Mouse (Mus musculus) forelimb bud, embryonic 11.5 days (tissue): ENCODE results near the gene Pramel1.
"Not testable (repeated sequence)": the region's sequence is repeated elsewhere in the genome, so short reads cannot be mapped to it uniquely, and the experiment has no call there.

Source experiments
- DNase-seq: peaks from one replicate; pipeline ENCODE4 v3.0.0-alpha.2; 2012; ENCODE audit warnings: low read depth, low spot score

The Pramel1 gene

DNA sequence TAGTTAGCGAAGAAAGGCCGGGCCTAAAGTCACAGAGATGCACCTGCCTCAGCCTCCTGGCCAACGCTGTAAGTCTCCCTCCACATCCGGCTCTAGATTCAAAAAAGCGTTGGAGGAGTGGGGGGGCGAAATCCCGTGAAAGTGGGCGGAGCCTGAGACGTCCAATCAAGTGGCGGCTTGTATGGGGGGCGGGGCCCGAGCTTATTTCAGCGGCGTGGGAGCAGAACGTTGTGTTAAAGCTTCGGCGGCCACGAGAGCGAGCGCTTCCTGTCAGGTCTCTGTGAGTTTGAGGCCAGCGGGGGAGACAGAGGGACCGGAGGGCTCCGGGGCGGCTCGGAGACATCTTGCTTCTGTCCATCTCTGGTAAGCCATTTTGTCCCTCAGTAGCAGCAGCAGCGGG is at the start of gene Pramel1:
Gene Pramel1 (plus strand): TSS at position 248 of the 400 bp plus-strand sequence.
- no peak for DNase-seq

DNA sequence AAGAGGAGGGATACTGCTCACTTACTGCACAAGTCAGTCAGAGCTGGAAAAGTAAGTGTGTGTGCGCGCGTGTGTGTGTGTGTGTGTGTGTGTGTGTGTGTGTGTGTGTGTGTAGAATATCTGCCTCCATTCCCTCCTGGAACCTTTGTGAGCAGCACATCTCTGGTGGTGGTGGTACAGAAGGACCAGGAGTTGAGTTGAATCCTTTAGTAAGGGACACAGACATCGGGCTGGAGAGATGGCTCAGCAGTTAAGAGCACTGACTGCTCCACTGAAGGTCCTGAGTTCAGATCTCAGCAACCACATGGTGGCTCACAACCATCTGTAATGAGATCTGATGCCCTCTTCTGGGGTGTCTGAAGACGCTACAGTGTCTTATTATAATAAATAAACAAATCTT is 48.7 kb upstream of the Pramel1 start:
- not testable (repeated sequence) for DNase-seq

DNA sequence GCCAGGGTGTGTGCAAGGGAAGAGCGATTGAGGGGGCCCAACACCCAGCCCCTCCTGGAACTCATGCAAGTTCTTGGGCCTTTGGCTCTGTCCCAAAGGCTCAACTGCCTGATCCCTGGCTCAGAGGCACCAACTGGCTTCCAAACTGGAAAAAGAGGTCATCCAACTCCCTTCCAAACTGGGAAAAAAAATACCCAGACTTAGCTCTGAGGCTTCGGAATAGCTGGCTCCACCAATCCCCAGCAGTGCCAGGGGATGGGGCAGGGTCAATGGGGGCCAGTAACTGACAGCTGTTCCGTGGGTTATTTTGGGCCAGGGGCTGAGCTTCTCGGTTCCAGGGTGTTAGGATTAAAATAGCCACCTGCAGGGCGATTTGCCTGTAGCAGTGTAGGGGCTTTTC is 45.5 kb upstream of the Pramel1 start:
- no peak for DNase-seq

DNA sequence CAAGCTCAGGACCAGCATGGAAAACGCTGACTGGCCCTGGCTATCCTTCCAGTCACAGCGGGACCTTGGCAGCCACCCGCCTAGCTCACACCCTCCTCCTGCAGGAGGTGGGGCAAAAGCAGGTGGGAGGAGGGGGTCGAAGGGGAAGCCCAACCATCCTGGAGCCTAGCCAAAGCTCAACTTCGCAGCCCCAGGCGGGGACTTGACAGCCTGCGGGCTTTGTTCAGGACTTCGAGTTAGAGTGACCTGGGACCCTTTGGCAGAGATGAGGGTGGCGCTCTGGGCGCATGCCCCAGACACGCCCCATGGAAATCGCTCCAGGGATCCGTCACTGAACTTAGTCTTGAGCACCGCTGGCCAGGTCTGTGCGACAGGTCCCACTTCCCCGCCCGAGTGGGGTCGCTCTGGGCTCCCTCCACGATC is 44.7 kb upstream of the Pramel1 start, which contains the start of gene Lrrc38:
Gene Lrrc38 (plus strand): TSS at position 274 of the 423 bp plus-strand sequence.
- peak; percentile 25 for DNase-seq

DNA sequence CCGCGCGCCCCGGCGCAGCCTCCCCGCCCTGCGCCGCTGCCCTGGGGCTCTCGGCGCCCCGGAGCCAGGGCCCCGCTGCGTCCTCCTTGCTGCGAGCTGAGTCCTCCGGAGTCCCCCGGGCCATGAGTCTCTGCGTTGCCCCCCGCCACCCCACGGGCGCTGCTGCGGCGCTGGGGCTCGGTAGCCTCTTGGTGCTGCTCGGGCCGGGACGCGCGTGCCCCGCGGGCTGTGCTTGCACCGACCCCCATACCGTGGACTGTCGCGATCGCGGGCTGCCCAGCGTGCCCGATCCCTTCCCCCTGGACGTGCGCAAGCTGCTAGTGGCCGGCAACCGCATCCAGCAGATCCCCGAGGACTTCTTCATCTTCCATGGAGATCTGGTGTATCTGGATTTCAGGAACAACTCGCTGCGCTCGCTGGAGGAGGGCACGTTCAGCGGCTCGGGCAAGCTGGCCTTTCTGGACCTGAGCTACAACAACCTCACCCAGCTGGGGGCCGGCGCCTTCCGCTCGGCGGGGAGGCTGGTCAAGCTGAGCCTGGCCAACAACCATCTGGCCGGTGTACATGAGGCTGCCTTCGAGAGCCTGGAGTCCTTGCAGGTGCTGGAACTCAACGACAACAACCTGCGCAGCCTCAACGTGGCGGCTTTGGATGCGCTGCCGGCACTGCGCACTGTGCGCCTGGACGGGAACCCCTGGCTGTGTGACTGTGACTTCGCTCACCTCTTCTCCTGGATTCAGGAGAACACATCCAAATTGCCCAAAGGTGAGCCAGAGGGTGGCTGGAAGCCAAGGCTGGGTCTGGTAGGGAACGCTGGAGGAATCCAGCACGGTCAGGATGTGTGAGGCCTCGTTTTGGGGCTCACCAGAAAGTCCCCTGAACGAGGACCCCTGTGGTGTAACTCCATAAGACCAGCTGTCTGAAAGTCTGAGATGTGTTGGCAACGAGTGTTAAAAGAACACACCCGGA is 43.9 kb upstream of the Pramel1 start:
- no peak for DNase-seq

DNA sequence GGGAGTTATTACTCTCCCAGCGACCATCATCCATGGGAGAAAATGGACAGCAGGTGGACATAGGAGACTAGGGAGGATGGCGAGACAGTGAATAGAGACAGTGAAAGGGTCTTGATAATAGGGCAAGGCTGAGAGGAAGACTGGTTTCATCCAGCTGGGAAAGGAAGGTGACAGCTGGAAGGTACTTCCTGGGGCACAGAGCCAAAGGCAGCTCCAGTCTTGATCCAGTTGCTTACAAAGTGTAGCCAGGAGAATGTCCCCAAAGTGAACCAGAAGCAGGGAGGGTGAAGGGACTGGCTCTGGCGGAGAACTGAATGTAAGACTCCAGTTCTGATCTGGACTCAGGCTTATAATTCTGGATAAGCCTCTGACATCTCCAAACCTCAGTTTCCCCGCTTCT is 41.9 kb upstream of the Pramel1 start:
- no peak for DNase-seq

DNA sequence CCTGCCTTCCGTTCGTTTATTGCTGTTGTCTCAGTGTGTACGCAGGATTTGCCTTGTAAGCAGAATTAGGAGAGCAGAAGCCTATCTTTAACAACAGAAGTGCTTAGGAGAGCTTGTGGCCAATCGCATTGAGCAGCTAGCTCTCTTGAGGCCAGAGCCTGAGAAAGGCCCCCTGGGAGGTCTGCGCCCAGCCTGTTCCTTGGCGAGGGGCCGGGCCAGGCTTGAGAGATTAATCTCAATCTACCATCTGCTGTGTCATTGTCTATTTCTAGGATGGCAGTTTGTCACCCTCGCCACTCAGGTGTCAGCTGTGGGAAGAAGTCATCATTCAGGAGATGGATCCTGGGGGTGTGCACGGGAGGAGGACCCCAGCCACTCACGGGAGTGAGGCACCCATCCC is 32.7 kb upstream of the Pramel1 start:
- no peak for DNase-seq

DNA sequence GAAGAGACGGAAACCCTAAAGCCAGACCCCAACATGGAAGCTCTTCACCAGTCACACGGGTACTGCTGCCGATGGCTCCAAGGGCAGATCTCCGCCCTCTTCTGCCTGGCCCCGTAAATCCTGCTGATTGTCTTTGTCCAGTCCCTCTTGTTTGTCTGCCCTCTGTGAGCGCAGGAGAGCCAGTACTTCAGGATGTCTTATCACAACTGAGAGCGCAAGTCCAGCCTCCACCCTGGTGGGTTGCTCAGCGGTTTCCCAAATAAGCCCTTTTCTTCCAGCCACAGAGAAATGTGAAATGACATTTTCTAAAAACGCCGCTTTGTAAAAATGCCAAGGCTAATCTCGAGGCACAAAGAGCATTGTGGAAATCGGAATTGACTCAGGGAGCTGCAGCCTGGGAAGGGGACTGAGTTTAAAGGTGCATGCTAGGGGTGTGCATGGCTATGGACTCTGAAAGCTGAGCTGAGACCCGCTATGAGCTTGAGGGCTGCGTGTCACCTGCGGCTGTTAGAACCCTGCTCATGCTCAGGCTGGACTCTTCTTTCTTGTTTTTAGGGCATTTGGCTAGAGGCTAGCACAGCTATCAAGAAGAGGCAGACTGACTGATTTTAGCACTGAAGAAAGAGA is 27.7 kb upstream of the Pramel1 start:
- no peak for DNase-seq

DNA sequence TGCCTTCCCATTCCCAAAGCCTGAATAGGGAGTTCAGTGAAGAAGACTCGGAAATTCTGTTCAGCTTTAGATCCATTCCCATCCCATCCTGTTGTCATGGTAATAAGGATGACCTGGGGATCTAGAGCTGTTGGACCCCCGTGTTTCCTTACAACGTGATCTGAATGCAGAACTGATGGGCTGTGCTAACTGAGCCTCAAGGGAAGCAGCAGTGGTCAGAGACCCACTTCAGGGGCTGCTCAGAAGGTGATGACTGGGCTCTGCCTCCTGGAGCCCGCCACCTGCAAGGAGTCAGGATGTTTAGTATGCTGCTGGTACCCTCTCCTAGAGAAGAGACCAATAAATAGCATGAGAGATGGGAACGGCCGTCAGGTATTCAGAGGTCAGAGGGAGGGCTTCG is 14.7 kb upstream of the Pramel1 start:
- no peak for DNase-seq

DNA sequence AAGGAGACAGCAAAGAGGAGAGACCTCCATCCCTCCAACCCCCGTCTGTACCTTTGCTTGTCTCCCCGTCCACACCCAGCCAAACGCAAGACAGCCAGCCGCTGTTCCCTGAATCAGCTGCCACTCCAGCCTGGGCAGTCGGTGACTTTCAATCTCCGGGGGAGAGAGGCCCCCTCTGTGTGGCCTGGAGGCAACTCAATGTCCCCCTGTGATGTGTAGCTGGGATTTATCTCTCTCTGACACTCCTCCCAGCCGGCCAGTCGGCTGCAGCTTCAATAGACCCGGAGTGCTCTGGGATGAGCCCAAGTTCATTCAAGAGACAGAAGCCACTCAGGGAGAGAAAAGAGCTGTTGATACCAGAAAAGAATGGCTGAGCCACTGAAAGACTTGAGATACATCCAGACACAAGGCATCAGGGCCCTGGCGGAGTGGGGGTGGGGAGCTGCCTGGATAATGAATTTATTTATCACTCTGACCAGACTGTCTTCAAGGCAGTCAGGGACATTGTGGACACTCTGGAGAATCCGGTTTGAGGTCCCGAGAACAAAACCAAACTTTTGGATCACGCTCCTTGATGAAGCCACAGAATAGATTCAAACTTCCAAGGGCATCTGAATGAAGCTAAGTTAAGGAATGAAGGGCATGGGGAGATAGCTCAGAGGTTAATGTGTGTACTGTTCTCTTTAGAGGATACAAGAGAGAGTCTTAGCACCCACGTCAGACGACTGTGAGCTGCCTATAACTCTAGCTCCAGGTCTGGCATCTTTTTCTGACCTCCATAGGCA is 14.1 kb upstream of the Pramel1 start:
- DNase-seq = no peak

DNA sequence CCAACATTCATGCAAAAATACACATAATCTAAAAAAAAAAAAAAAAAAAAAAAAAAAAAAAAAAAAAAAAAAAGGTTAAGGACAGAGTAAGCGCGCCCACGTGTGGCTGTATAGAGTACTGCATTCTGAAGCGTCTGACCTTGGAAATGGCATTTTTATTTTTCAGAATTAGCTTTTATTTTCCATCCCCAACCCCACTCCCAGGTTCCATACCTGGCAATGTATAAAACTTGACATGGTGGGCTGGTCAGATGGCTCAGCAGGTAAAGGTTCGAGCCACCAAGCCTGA is 13.6 kb upstream of the Pramel1 start:
- peak; percentile 35 for DNase-seq

DNA sequence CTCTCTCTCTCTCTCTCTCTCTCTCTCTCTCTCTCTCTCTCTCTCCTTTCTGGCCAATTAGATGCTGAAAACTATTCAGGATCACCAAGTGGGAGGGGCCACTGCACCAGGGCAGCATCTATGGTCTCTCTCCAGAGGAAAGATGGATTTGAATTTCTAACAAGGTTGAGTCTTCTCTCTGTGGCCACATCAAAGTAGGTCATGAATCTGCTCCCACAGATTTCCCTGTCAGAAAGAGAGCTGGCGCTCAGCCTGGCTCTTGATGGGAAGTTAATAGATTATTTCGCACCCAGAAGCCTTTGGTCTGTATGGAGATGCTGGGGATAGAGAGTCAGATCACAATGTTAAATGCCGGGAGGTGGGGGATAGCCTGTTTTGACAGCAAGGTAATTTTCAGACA is 12.1 kb upstream of the Pramel1 start:
- no peak for DNase-seq

DNA sequence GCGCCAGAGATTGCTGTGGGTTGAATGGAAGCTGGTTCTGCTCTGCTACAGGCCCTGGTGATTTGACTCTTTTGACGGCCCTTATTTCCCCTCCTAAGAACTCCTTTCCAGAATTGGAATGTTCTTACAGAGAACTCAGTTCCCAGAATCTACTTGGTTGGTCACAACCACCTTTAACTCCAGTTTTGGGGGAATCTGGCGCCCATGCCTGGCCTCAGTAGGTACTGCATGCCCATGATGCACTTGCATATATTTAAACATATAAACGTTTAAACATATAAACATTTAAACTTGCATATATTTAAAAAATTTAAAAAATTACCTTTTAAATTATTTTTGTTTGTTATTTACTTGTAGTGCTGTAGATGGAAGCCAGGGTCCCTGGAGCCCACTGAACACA is 10.6 kb upstream of the Pramel1 start:
- peak; percentile 7 for DNase-seq

DNA sequence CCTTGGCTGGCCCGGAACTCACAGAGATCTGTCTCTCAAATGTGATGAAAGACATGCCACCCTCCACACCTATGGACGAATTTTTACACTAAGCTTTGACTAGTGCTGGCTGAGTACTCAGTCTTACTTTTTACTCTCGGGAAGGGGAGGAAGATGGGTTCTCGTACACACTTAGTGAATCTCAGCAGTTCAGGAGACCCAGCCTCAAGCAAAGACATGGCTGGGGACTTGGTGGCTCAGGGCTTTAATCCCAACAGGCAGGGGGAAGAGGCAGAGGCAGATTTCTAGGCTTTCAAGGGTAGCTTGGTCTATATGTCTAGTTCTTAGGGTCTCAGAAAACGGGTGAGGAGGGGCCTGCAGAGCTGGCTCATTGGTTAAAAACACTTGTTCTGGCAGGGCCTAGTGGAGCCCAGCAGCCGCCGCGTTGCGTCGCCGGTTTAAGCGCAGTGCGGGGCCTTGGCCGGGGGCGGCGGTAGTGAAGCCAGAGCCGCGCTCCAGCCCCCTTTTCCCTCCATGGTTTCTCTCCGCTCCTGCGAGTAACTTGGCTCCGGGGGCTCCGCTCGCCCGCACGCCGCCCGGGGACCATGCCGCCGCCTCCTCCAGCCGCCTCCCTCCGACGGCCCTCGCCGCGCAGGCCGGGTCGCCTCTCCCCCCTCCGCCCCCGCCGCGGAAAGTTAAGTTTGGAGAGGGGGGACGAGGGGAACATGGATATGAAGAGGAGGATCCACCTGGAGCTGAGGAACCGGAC is 5.1 kb upstream of the Pramel1 start:
- DNase-seq = peak; percentile 40

DNA sequence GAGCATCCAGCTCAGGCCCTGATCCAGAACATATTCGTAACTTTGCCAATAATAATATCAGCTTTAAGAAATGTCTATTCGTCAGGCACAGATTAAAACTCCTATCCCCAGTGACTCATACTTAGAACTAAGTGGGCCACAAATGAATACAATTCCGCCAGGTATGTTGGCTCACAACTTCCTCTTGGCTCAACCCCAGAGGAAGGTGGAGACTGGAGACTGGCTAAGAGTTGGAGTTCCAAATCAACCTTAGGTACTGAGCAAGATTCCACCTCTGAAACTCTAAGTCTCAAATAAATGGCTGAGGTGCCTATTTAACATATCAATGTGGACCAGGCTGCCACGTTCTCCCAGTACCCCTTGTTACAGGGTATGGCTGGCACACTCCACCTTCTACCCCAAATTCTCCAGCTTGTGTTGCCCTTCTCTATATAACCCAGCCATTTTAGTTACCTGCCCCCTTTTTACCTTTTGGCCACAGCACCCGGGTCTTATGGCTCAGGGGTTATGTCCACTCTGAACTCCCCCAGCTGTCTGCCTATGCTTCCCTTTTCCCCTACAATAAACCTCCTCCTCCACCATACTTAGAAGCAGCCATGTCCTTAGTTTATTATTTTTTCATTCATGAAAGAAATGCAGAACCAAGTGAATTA is 17.5 kb downstream of the Pramel1 start:
- no peak for DNase-seq

DNA sequence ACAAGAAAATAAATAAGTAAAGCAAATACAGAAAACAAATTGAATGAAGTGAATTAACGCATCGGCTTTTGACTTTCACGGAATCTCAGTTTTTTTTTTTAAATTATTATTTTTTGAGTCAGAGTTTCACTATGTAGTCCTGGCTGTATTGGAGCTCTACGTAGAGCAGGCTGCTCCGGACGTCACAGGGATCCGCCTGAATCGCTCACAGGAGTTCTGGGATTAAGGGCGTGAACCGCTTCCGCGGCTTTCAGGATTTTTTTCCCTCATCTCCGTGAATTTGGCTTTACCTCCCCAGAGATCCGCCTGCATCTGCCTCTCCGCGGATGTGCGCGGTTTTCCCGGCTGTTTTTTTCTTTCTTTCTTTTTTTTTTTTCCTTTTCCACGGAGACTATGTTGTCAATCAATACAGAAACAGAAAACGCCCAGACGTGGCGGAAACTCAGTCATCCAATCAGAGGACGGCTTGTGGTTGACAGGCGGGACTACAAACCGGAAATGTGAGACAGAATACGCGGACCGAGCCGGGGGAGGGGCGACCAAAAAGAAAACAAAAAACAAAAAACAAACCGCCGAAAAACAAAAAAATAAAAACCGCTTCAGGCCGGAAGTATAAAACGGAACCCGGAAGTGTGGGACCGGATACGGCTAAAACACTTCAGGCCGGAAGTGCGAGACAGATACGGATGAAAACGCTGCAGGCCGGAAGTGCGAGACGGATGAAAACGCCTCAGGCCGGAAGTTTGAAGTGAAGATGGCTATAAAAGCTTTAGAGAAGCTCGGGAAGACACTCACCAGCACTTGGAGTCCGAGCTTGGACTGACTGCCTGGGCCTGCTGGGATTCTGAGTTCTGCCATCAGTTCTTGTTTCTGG is 18.2 kb downstream of the Pramel1 start, which contains the start of gene Pramef8:
Gene Pramef8 (plus strand): TSS at position 208 of the 874 bp plus-strand sequence.
- DNase-seq = peak; percentile 93

DNA sequence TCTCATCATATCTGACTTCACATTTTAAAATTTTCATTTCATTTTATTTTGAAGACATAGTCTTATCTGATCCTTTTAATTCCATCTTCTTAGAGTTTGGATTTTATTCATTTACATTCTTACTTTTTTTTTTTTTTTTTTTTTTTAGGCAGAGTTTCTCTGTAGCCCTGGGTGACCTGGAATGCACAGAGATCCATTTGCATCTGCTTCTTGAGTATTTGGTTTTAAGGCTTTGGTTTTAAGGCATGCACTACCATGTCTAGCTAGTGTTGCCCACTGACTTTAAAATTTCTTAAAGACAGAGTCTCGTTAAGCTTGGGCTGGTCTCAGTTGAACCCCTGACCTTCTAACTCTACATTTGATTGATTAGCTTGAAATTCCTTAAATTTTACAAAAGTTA is 19.4 kb downstream of the Pramel1 start:
- DNase-seq = no peak

DNA sequence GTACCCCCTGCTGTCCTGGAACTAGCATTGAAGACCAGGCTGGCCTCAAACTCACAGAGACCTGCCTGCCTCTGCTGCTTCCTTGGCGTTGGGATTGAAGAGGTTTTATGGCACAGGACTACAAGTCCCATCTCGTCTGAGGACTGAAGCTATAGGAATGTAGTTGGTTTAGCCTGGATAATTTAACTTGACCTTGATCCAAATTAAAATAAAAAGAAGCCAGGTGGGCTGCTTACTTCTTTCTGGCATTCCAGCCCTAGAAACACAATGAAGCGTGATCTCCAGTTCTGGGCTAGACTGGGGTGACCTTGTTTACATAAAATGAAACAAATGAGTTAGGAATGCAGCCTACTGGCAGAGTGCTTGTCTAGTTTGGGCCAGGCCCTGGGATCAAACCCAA is 19.9 kb downstream of the Pramel1 start:
- DNase-seq = no peak

DNA sequence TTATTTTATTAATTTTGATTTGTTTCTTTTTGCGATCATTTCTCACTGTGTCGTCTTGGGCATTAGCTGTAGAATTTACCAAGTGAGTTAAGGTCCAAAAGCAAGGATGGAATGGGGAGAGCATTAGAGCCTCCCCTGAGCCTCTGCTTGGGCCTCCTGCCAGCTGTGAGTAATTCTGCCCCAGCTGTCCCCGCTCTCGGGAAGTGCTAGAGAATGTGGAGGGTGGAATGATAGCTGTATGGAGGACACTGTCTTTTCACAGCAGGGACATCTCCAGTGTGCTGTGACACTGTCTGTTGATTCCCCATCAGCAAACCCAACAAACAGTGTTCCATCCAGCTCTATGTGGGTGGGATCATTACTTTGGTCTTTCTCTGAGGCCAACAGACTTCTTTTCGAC is 32.5 kb downstream of the Pramel1 start:
- DNase-seq = not testable (repeated sequence)
